Mouse (Mus musculus): ENCODE results near the gene Sbno1. TPM values are rescaled to one million over a fixed set of nuclear protein-coding genes. Genes with fewer than 3 reads are reported as not detected.

Sbno1 gene
- polyA plus RNA-seq, 1 experiment = 53.2 TPM

DNA sequence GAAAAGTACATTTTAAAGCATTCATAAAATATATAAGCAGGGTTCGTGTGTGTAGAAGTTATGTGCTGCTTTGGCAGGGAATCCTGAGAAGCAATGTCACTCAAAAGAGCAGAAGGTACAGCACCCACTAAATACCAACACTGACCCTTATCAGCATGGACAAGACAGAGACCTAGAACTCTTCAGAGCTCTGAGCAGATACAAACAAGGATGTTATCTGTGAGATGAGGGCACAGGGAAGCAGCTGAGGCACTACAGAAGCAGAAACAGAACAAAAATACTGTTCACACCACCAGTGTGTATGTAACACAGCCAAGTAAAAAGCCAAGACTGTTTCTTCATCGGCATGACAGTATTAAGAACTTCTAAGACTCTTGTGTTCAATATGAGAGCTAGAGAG is 6.9 kb downstream of the Sbno1 start:
- DNase-seq (ENCODE audit: low read depth) = no peak
- no peak for TF ChIP-seq CTCF (IDR thresholded peaks at IDR 0.05; ENCODE audit: borderline replicate concordance, extremely low read depth, insufficient read depth, insufficient read length)
- no peak for TF ChIP-seq POLR2A (IDR thresholded peaks at IDR 0.05; ENCODE audit: borderline replicate concordance, extremely low read depth, insufficient read depth, insufficient read length, poor library complexity, severe bottlenecking)

- TF ChIP-seq POLR2A (IDR thresholded peaks at IDR 0.05; ENCODE audit: borderline replicate concordance, extremely low read depth, insufficient read depth, insufficient read length, poor library complexity, severe bottlenecking) = no peak
- TF ChIP-seq CTCF (IDR thresholded peaks at IDR 0.05; ENCODE audit: borderline replicate concordance, extremely low read depth, insufficient read depth, insufficient read length) = no peak
- no peak for DNase-seq (ENCODE audit: low read depth)
Observed at GRCm38 (mm10) chr5:124412163-124412562, 13.6 kb downstream of the Sbno1 start.

DNA sequence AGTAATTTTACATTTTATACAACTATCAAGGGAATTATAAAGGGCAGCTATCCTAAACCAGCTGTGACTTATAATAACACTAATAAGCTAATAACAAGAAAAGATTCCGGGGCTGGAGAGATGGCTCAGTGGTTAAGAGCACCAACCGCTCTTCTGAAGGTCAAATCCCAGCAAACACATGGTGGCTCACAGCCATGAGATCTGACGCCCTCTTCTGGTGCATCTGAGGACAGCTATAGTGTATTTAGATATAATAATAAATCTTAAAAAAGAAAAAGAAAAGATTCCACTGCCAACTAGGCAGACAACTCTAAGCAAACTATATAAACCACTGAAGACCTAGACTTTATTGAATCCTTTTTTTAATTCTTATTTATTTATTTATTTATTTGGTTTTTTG is 15.0 kb downstream of the Sbno1 start:
- no peak for DNase-seq (ENCODE audit: low read depth)
- no peak for TF ChIP-seq CTCF (IDR thresholded peaks at IDR 0.05; ENCODE audit: borderline replicate concordance, extremely low read depth, insufficient read depth, insufficient read length)
- TF ChIP-seq POLR2A (IDR thresholded peaks at IDR 0.05; ENCODE audit: borderline replicate concordance, extremely low read depth, insufficient read depth, insufficient read length, poor library complexity, severe bottlenecking) = no peak

DNA sequence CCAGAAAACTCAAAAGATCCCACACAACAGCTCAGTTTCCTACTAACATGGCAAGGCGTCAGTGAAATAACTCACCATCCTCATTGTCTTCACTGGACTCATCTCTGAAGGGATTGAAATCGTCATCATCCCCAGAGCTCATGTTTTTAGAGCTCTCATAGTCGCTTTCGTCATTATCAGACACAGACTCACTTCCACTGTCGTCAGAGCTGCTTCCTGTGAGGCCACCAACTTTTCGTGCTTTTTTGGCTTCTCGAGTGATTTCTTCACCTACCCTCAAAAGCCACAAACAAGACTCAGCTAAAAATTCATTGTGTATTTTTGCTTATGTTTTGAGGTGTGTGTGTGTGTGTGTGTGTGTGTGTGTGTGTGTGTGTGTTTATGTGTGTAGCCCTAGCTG is 32.1 kb downstream of the Sbno1 start:
- no peak for TF ChIP-seq CTCF (IDR thresholded peaks at IDR 0.05; ENCODE audit: borderline replicate concordance, extremely low read depth, insufficient read depth, insufficient read length)
- TF ChIP-seq POLR2A (IDR thresholded peaks at IDR 0.05; ENCODE audit: borderline replicate concordance, extremely low read depth, insufficient read depth, insufficient read length, poor library complexity, severe bottlenecking) = no peak
- no peak for DNase-seq (ENCODE audit: low read depth)

GRCm38 (mm10) chr5:124392412-124392811 is 33.4 kb downstream of the Sbno1 start:
- no peak for DNase-seq (ENCODE audit: low read depth)
- no peak for TF ChIP-seq POLR2A (IDR thresholded peaks at IDR 0.05; ENCODE audit: borderline replicate concordance, extremely low read depth, insufficient read depth, insufficient read length, poor library complexity, severe bottlenecking)
- TF ChIP-seq CTCF (IDR thresholded peaks at IDR 0.05; ENCODE audit: borderline replicate concordance, extremely low read depth, insufficient read depth, insufficient read length) = no peak

DNA sequence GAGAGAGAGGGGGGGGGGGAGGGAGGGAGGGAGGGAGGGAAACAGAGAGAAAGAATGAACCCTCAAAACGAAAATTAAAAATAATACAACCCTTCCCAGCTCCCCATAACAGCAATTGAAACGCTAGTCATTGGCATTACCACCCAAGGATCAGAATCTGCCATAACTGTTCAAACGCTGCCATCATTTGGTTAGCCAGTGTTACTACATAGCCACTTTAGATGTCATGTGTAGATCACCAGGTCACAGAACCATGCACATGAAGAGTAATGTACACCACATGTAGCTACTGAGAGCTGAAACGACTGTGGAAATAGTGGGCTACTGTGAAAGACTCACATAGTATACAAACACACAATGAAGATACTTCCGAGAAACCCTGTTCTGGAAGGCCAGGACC is 37.9 kb downstream of the Sbno1 start:
- DNase-seq (ENCODE audit: low read depth) = peak; percentile 27
- TF ChIP-seq POLR2A (IDR thresholded peaks at IDR 0.05; ENCODE audit: borderline replicate concordance, extremely low read depth, insufficient read depth, insufficient read length, poor library complexity, severe bottlenecking) (no peak), CTCF (IDR thresholded peaks at IDR 0.05; ENCODE audit: borderline replicate concordance, extremely low read depth, insufficient read depth, insufficient read length) (peak; percentile 45; the same call in 1 of the 2 replicates)

GRCm38 (mm10) chr5:124380121-124380520 is 45.7 kb downstream of the Sbno1 start:
- TF ChIP-seq POLR2A (IDR thresholded peaks at IDR 0.05; ENCODE audit: borderline replicate concordance, extremely low read depth, insufficient read depth, insufficient read length, poor library complexity, severe bottlenecking) (no peak), CTCF (IDR thresholded peaks at IDR 0.05; ENCODE audit: borderline replicate concordance, extremely low read depth, insufficient read depth, insufficient read length) (no peak)
- no peak for DNase-seq (ENCODE audit: low read depth)

GRCm38 (mm10) chr5:124377149-124377548 is 48.7 kb downstream of the Sbno1 start:
- DNase-seq (ENCODE audit: low read depth) = no peak
- TF ChIP-seq CTCF (IDR thresholded peaks at IDR 0.05; ENCODE audit: borderline replicate concordance, extremely low read depth, insufficient read depth, insufficient read length) = no peak
- no peak for TF ChIP-seq POLR2A (IDR thresholded peaks at IDR 0.05; ENCODE audit: borderline replicate concordance, extremely low read depth, insufficient read depth, insufficient read length, poor library complexity, severe bottlenecking)

GRCm38 (mm10) chr5:124376401-124376800 is 49.4 kb downstream of the Sbno1 start:
- DNase-seq (ENCODE audit: low read depth) = no peak
- TF ChIP-seq POLR2A (IDR thresholded peaks at IDR 0.05; ENCODE audit: borderline replicate concordance, extremely low read depth, insufficient read depth, insufficient read length, poor library complexity, severe bottlenecking) (no peak), CTCF (IDR thresholded peaks at IDR 0.05; ENCODE audit: borderline replicate concordance, extremely low read depth, insufficient read depth, insufficient read length) (no peak)

DNA sequence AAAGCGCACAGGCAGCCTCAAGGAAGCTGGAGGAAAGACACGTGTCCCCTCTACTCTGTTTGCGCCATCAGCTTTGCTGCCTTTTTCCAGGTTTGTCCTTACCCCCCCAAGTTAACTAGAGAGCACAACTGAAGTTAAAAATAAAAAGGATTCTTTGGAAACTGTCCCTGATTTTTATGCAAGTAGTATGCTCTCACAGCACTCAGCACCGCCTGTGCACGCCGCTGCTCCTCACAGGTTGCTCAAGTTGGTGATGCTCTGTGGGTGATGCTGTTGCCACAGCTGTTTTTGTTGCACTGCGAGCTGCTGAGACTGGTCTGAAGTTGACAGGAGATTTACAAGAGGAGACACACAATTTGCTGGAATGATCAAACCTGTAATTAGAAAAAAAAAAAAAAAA is 51.5 kb downstream of the Sbno1 start:
- DNase-seq (ENCODE audit: low read depth) = no peak
- no peak for TF ChIP-seq CTCF (IDR thresholded peaks at IDR 0.05; ENCODE audit: borderline replicate concordance, extremely low read depth, insufficient read depth, insufficient read length)
- TF ChIP-seq POLR2A (IDR thresholded peaks at IDR 0.05; ENCODE audit: borderline replicate concordance, extremely low read depth, insufficient read depth, insufficient read length, poor library complexity, severe bottlenecking) = no peak

DNA sequence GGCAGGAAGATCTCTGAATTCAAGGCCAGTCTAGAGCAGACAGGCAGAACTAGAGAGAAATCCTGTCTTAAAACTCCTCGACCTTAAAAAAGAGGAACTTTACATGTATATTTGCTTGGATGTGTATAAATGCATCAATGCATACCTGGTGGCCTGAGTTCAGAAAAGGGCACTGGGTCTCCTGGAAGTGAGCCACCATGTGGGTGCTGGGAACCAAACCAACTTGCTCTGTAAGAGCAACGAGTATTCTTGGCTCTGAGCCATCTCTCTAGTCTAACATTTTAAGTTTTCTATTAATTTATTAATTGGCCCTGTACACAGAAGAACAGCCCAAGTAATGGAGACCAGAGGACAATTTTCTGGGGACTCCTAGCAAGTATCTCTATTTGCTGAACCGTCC is 59.1 kb downstream of the Sbno1 start:
- no peak for TF ChIP-seq CTCF (IDR thresholded peaks at IDR 0.05; ENCODE audit: borderline replicate concordance, extremely low read depth, insufficient read depth, insufficient read length)
- no peak for TF ChIP-seq POLR2A (IDR thresholded peaks at IDR 0.05; ENCODE audit: borderline replicate concordance, extremely low read depth, insufficient read depth, insufficient read length, poor library complexity, severe bottlenecking)
- no peak for DNase-seq (ENCODE audit: low read depth)

DNA sequence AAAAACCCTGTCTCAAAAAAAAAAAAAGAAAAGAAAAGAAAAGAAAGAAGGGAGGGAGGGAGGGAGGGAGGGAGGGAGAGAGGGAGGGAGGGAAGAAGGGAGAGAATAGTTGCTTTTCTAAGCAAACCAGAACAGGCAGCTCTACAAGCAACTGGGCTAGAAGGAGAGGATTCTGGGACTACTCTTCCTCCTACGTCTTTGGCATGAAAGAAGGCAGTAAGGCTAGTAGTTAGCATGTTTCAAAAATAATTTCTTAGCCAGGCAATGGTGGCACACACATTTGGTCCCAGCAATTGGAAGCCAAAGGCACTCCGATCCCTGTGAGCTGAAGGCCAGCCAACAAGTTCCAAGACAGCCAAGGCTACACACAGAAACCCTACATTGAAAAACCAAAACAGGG is 60.0 kb downstream of the Sbno1 start:
- TF ChIP-seq POLR2A (IDR thresholded peaks at IDR 0.05; ENCODE audit: borderline replicate concordance, extremely low read depth, insufficient read depth, insufficient read length, poor library complexity, severe bottlenecking) (no peak), CTCF (IDR thresholded peaks at IDR 0.05; ENCODE audit: borderline replicate concordance, extremely low read depth, insufficient read depth, insufficient read length) (no peak)
- DNase-seq (ENCODE audit: low read depth) = no peak
